Mouse (Mus musculus) lung, postnatal 36 days (tissue): ENCODE measurements around the gene Csrp1.

Experiments
- DNase-seq: peaks from one replicate; pipeline ENCODE4 v3.0.0; 2022; ENCODE audit warnings: mixed read lengths

Gene Csrp1

GRCm38 (mm10) chr1:135719983-135720382 lies at the start of gene Csrp1:
Gene Csrp1, plus strand, starts transcription at chr1:135720061.
- DNase-seq, result no peak

GRCm38 (mm10) chr1:135670397-135671130 lies 49.3 kb upstream of the Csrp1 start:
- peak; percentile 84 for DNase-seq

GRCm38 (mm10) chr1:135671406-135671805 lies 48.5 kb upstream of the Csrp1 start:
- no peak for DNase-seq

GRCm38 (mm10) chr1:135671956-135672355 lies 47.9 kb upstream of the Csrp1 start:
- DNase-seq, result peak; percentile 71

GRCm38 (mm10) chr1:135672374-135672773 lies 47.5 kb upstream of the Csrp1 start:
- no peak for DNase-seq

GRCm38 (mm10) chr1:135673423-135673822 lies 46.4 kb upstream of the Csrp1 start:
- peak; percentile 55 for DNase-seq

- peak; percentile 52 for DNase-seq
Observed at GRCm38 (mm10) chr1:135675449-135676129, 44.3 kb upstream of the Csrp1 start.

GRCm38 (mm10) chr1:135676247-135676646 lies 43.6 kb upstream of the Csrp1 start:
- no peak for DNase-seq

GRCm38 (mm10) chr1:135676938-135677682 lies 42.8 kb upstream of the Csrp1 start:
- no peak for DNase-seq

GRCm38 (mm10) chr1:135678145-135678544 lies 41.7 kb upstream of the Csrp1 start:
- DNase-seq, result no peak

GRCm38 (mm10) chr1:135680716-135681115 lies 39.1 kb upstream of the Csrp1 start:
- DNase-seq, result peak; percentile 41

- no peak for DNase-seq
Observed at GRCm38 (mm10) chr1:135681122-135681521, 38.7 kb upstream of the Csrp1 start.

GRCm38 (mm10) chr1:135684895-135685294 lies 35.0 kb upstream of the Csrp1 start:
- no peak for DNase-seq

- DNase-seq, result no peak
Observed at GRCm38 (mm10) chr1:135685316-135685715, 34.5 kb upstream of the Csrp1 start.

- peak; percentile 78 for DNase-seq
Observed at GRCm38 (mm10) chr1:135686792-135687510, 32.9 kb upstream of the Csrp1 start.

GRCm38 (mm10) chr1:135687771-135688492 lies 31.9 kb upstream of the Csrp1 start:
- DNase-seq, result peak; percentile 90

- DNase-seq, result no peak
Observed at GRCm38 (mm10) chr1:135688686-135689085, 31.2 kb upstream of the Csrp1 start.

- DNase-seq, result peak; percentile 43
Observed at GRCm38 (mm10) chr1:135690784-135691416, 29.0 kb upstream of the Csrp1 start.

GRCm38 (mm10) chr1:135691417-135691815 lies 28.4 kb upstream of the Csrp1 start:
- no peak for DNase-seq

GRCm38 (mm10) chr1:135694181-135694580 lies 25.7 kb upstream of the Csrp1 start:
- DNase-seq, result no peak

GRCm38 (mm10) chr1:135697462-135697861 lies 22.4 kb upstream of the Csrp1 start:
- DNase-seq, result no peak

GRCm38 (mm10) chr1:135698046-135698445 lies 21.8 kb upstream of the Csrp1 start:
- no peak for DNase-seq
